Mouse (Mus musculus) stomach, postnatal 0 days (tissue): Measurements from ENCODE around the gene Esrrb.

Experiments used
- CTCF ChIP-seq: IDR thresholded peaks from 2 replicates; pipeline ENCODE4 v1.5.1; 2016; ENCODE audit warnings: antibody characterized with exemption, low read depth, mild to moderate bottlenecking, moderate library complexity
- EP300 ChIP-seq: optimal IDR thresholded peaks from 2 replicates; pipeline ENCODE3; 2016; ENCODE audit warnings: antibody characterized with exemption

GRCm38 (mm10) chr12:86556796-86557517 lies 196.0 kb downstream of the Esrrb start:
- TF ChIP-seq CTCF (no peak), EP300 (no peak)
